Mouse (Mus musculus) myocyte (in vitro differentiated cells): ENCODE measurements at regions not wholly inside any gene's neighbourhood (a gene's known extent, or its start where the extent isn't known, plus 50 kb on each side); places are given as distances from the start of the nearest gene placed in this dataset.
A peak's percentile ranks its signal among the peaks of the same experiment; 100 is the strongest.

Source experiments
- H3K27me3 ChIP-seq: one replicate; pipeline ENCODE4 v1.6.1; 2011; ENCODE audit not compliant: control insufficient read depth, insufficient read depth, insufficient read length
- H3K36me3 ChIP-seq: one replicate; pipeline ENCODE4 v1.6.1; 2011; ENCODE audit not compliant: control insufficient read depth, insufficient read depth
- H3K4me2 ChIP-seq: one replicate; pipeline ENCODE4 v1.6.1; 2011; ENCODE audit warnings: low read depth, control low read depth
- H3K4me3 ChIP-seq: one replicate; pipeline ENCODE4 v1.5.1; 2011; ENCODE audit warnings: mild to moderate bottlenecking, control low read depth, moderate library complexity
- H3K79me2 ChIP-seq: one replicate; pipeline ENCODE4 v1.6.1; 2011; ENCODE audit not compliant: control insufficient read depth, insufficient read depth
- H3ac ChIP-seq: one replicate; pipeline ENCODE4 v1.6.1; 2011; ENCODE audit not compliant: control insufficient read depth, insufficient read length
- CEBPB ChIP-seq: IDR thresholded peaks from 2 replicates; pipeline ENCODE4 v1.6.1; 2011; ENCODE audit warnings: mild to moderate bottlenecking, moderate library complexity; ENCODE audit not compliant: poor library complexity, insufficient read depth, severe bottlenecking
- E2F4 ChIP-seq: IDR thresholded peaks from one replicate; pipeline ENCODE4 v1.6.1; 2011; ENCODE audit warnings: mild to moderate bottlenecking, control low read depth, moderate library complexity; ENCODE audit not compliant: insufficient read depth
- MAX ChIP-seq: IDR thresholded peaks from one replicate; pipeline ENCODE4 v1.6.1; 2011; ENCODE audit warnings: low read depth, mild to moderate bottlenecking, control low read depth
- MYOD1 ChIP-seq, 3 experiments: IDR thresholded peaks; one replicate each; pipeline ENCODE4 v1.6.1; 2011; ENCODE audit warnings: control low read depth in 2 of 3, low read depth in 2 of 3, mild to moderate bottlenecking in 2 of 3, moderate library complexity in 1 of 3; ENCODE audit not compliant: insufficient read length in 2 of 3, control insufficient read depth in 1 of 3
- MYOG ChIP-seq, 3 experiments: IDR thresholded peaks; one replicate each; pipeline ENCODE4 v1.6.1; 2011; ENCODE audit warnings: control low read depth in 2 of 3, low read depth in 2 of 3, mild to moderate bottlenecking in 2 of 3; ENCODE audit not compliant: insufficient read length in 2 of 3, control insufficient read depth in 1 of 3, insufficient read depth in 1 of 3
- POLR2A ChIP-seq: IDR thresholded peaks from one replicate; pipeline ENCODE4 v1.6.1; 2011; ENCODE audit warnings: low read depth, mild to moderate bottlenecking, control low read depth, moderate library complexity; ENCODE audit not compliant: insufficient read length
- POLR2AphosphoS2 ChIP-seq: IDR thresholded peaks from one replicate; pipeline ENCODE4 v1.6.1; 2011; ENCODE audit warnings: low read depth, control low read depth; ENCODE audit not compliant: insufficient read length
- REST ChIP-seq: IDR thresholded peaks from one replicate; pipeline ENCODE4 v1.6.1; 2011; ENCODE audit warnings: mild to moderate bottlenecking, control low read depth, moderate library complexity; ENCODE audit not compliant: insufficient read depth, insufficient read length
- SRF ChIP-seq: IDR thresholded peaks from one replicate; pipeline ENCODE4 v1.6.1; 2011; ENCODE audit warnings: low read depth; ENCODE audit not compliant: control insufficient read depth, insufficient read length
- TCF12 ChIP-seq: IDR thresholded peaks from one replicate; pipeline ENCODE4 v1.6.1; 2011; ENCODE audit warnings: mild to moderate bottlenecking, control low read depth; ENCODE audit not compliant: poor library complexity, insufficient read depth, severe bottlenecking
- TCF3 ChIP-seq: IDR thresholded peaks from one replicate; pipeline ENCODE4 v1.6.1; 2011; ENCODE audit warnings: low read depth, control low read depth; ENCODE audit not compliant: insufficient read length
- USF1 ChIP-seq: IDR thresholded peaks from one replicate; pipeline ENCODE4 v1.6.1; 2011; ENCODE audit warnings: low read depth, mild to moderate bottlenecking, control low read depth, moderate library complexity

DNA sequence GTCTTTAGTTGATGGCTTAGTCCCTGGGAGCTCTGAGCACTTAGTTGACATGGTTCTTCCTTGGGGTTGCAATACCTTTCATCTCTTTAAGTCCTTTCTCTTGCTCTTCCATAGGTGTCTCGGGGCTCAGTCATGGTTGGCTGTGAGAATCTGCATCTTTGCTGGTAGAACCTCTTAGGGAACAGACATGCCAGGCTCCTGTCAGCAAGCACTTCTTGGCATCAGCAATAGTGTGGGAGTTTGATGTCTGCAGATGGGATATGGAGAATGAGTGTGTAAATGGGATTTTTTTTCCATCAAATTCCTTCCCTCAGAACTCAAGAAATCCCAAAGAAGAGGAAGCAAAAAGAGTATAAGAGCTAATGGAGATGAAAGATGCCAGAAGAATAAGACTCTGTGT is 1975.9 kb upstream of the Gm12353 start:
- H3K27me3 ChIP-seq: no peaks in the 10 kb centered on the region
- H3K4me2 ChIP-seq: no peak overlapping the region
- no peaks in the 10 kb centered on the region for H3K36me3 ChIP-seq
- no peak overlapping the region for H3ac ChIP-seq
- H3K79me2 ChIP-seq: no peaks in the 10 kb centered on the region
- no peak overlapping the region for H3K4me3 ChIP-seq
- TF ChIP-seq TCF12 (no peak), REST (no peak), MAX (no peak), POLR2AphosphoS2 (no peak), POLR2A (no peak), USF1 (no peak), MYOD1 (IDR thresholded peaks at IDR 0.05; ENCODE audit: control insufficient read depth in 1 of 3, insufficient read length in 2 of 3, low read depth in 2 of 3) (no peak), CEBPB (no peak), TCF3 (no peak), SRF (no peak), MYOG (IDR thresholded peaks at IDR 0.05; ENCODE audit: control insufficient read depth in 1 of 3, insufficient read depth in 1 of 3, insufficient read length in 2 of 3, low read depth in 2 of 3) (no peak), E2F4 (no peak)

DNA sequence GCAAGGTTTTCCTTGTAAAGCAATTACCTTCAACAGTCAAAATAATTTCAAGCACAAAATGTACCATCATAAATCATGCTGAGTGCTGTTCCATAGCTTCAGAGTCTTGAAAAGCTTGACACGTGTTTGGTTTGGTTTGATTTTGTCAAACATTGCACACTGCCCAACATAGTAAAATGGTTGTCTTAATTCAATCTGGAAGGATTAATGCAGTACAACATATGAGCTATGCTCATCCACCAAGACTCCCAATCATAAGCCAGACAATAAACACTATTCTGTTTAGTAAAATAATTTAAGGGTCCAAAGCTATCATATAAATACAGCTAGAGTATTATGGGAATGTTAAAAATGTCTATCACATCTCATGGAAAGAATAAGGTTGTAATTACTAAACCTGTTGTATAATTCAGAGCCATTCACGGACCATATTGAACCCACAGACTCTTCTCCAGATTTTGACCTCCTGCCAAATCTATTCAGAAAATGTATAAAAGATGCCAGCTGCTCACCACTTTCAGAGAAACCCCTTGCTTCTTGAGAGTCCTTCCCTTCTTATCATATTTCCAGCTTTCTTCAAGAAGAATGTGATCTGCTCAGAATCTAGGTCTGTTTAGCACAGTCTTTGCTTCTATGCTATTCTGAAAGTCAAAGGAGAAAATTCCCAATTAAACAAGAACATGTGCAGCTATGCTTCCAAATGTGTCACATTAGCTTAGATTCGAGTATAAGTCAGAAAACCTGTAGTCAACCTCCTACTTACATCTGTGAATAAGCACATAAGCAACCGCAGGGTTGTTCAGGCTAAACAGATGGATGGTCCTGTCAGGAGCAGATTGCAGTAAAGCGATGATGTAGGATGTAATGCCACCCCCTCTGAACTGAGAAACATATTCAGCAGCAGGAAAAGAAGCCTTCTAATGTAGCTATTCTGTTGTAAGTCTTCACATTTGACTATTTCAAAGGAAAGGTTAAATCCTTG is 1969.4 kb upstream of the Gm12353 start:
- TF ChIP-seq TCF3 (no peak), REST (no peak), MAX (no peak), POLR2A (no peak), E2F4 (no peak), MYOG (IDR thresholded peaks at IDR 0.05; ENCODE audit: control insufficient read depth in 1 of 3, insufficient read depth in 1 of 3, insufficient read length in 2 of 3, low read depth in 2 of 3) (no peak), SRF (no peak), MYOD1 (IDR thresholded peaks at IDR 0.05; ENCODE audit: control insufficient read depth in 1 of 3, insufficient read length in 2 of 3, low read depth in 2 of 3) (no peak), CEBPB (no peak), TCF12 (no peak), POLR2AphosphoS2 (no peak), USF1 (no peak)
- no peaks in the 10 kb centered on the region for H3K79me2 ChIP-seq
- no peak overlapping the region for H3ac ChIP-seq
- H3K36me3 ChIP-seq: no peaks in the 10 kb centered on the region
- H3K4me2 ChIP-seq: no peak overlapping the region
- no peaks in the 10 kb centered on the region for H3K27me3 ChIP-seq
- no peak overlapping the region for H3K4me3 ChIP-seq

- Histone ChIP-seq H3ac (no peak overlapping the region), H3K79me2 (no peaks in the 10 kb centered on the region), H3K36me3 (no peaks in the 10 kb centered on the region), H3K4me3 (no peak overlapping the region), H3K27me3 (no peaks in the 10 kb centered on the region), H3K4me2 (no peak overlapping the region)
- TF ChIP-seq CEBPB: peak; percentile 78; the same call in 1 of the 2 replicates
- TF ChIP-seq TCF3: no peak
These were observed 1958.5 kb upstream of the Gm12353 start for GRCm38 (mm10) chr4:17646712-17647111.

- Histone ChIP-seq H3K27me3 (no peaks in the 10 kb centered on the region), H3ac (no peak overlapping the region), H3K4me2 (no peak overlapping the region), H3K4me3 (no peak overlapping the region), H3K79me2 (no peaks in the 10 kb centered on the region), H3K36me3 (no peaks in the 10 kb centered on the region)
- TF ChIP-seq POLR2A (no peak), TCF3 (no peak), CEBPB (peak; percentile 58; the same call in 1 of the 2 replicates)
These were observed 1955.9 kb upstream of the Gm12353 start for GRCm38 (mm10) chr4:17649350-17649749.

DNA sequence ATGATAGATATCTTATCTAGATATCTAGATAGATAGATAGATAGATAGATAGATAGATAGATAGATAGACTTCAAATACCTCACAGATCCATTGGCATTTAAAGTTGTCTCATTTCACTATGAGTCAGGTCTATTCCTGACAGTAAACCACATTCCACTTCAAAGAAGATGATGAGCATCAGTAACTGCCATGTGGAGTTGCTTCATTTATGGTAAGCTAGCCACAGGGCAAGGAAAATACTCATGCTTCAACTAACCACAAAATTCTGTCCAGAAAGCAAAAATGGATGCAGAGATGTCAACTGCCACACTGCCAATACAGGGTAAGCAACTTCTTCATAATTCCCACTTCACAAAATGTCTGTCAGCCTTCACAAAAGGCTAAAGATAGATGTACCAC is 1951.7 kb upstream of the Gm12353 start:
- no peak overlapping the region for H3ac ChIP-seq
- no peak overlapping the region for H3K4me3 ChIP-seq
- no peaks in the 10 kb centered on the region for H3K79me2 ChIP-seq
- TF ChIP-seq SRF (no peak), TCF12 (no peak), CEBPB (peak; percentile 60)
- H3K27me3 ChIP-seq: no peaks in the 10 kb centered on the region
- no peaks in the 10 kb centered on the region for H3K36me3 ChIP-seq
- no peak overlapping the region for H3K4me2 ChIP-seq
